Mouse (Mus musculus) lung, postnatal 0 days (tissue): ENCODE results near the gene Cyp2d34.

Source experiments
- CTCF ChIP-seq: IDR thresholded peaks from 2 replicates; pipeline ENCODE4 v1.5.1; 2016; ENCODE audit warnings: antibody characterized with exemption, mild to moderate bottlenecking
- EP300 ChIP-seq: IDR thresholded peaks from 2 replicates; pipeline ENCODE4 v1.6.1; 2016; ENCODE audit warnings: antibody characterized with exemption, mild to moderate bottlenecking, control low read depth

GRCm38 (mm10) chr15:82644371-82644770 lies 23.6 kb upstream of the Cyp2d34 start:
- TF ChIP-seq CTCF (no peak), EP300 (no peak)
